Mouse (Mus musculus): ENCODE measurements at regions not wholly inside any gene's neighbourhood (a gene's known extent, or its start where the extent isn't known, plus 50 kb on each side); places are given as distances from the start of the nearest gene placed in this dataset.
A peak's percentile ranks its signal among the peaks of the same experiment; 100 is the strongest.

DNA sequence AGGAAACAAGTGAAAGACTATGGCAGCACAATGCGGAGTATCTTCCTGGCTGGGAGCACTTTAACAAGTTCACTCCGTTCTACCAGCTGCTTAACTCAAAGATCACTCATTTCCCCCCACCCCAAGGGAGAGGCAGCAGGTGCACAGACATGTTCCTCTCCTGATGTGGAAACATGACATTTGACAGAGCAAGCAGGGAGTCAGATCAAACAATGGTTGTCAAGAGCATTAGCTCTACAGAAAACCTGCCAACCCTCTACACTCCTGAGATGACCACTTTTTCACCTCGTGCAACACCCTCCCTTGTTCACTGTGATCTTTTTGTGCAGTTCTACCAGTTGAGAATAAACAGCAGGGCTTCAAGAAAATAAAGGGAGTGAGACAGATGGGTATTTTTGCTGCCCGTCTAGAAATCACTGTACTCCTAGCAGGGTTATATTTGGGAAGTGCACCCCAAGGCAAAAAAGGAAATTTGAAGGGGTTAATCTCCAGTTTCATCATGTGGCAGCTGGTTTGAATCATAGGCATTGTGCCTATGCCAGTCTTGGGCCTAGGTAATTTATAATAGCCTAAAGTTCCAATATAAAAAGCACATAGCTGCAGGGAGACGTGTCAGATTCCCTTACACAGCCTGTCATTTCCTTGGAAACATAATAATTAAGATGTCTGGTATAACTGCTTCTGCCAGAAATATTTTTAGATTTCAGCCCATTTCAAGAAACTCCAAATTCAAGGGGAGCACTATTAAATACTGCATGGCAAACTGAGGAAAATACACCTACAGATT lies 210.5 kb upstream of the Epha6 start:
- no peak for ATAC-seq (ENCODE audit: low TSS enrichment)

- peak; percentile 92 for ATAC-seq (ENCODE audit: low TSS enrichment)
Measured at GRCm38 (mm10) chr16:60800746-60801145, 195.4 kb upstream of the Epha6 start.
